Mouse (Mus musculus) cerebellum, adult (tissue): ENCODE data around the gene Ezh1.

Experiments used
- ATAC-seq: cut with Nextera tagmentation; 2 replicates; pipeline ENCODE4 v1.9.2; 2017; ENCODE audit warnings: mild to moderate bottlenecking, moderate library complexity, mixed read lengths; ENCODE audit not compliant: insufficient number of reproducible peaks, low FRiP score, low TSS enrichment

The Ezh1 gene

GRCm38 (mm10) chr11:101154648-101155047, 71.6 kb downstream of the Ezh1 start:
- no peak for ATAC-seq

GRCm38 (mm10) chr11:101152825-101153224, 73.4 kb downstream of the Ezh1 start:
- ATAC-seq = no peak

GRCm38 (mm10) chr11:101151063-101151462, 75.2 kb downstream of the Ezh1 start:
- no peak for ATAC-seq

GRCm38 (mm10) chr11:101149178-101150105, 76.8 kb downstream of the Ezh1 start:
- ATAC-seq = no peak

- ATAC-seq = no peak
These were observed 77.5 kb downstream of the Ezh1 start for GRCm38 (mm10) chr11:101148751-101149150.

GRCm38 (mm10) chr11:101146377-101146776, 79.9 kb downstream of the Ezh1 start:
- no peak for ATAC-seq

GRCm38 (mm10) chr11:101143338-101144225, 82.7 kb downstream of the Ezh1 start:
- no peak for ATAC-seq

- no peak for ATAC-seq
These were observed 83.9 kb downstream of the Ezh1 start for GRCm38 (mm10) chr11:101142215-101142967.
